Mouse (Mus musculus) heart, adult 2 months (tissue): ENCODE results near the gene Ppp2r2d.

Experiments
- CTCF ChIP-seq: fragments of 200-600 bp; IDR thresholded peaks from 2 replicates; pipeline ENCODE4 v1.8.1; 2022; ENCODE audit warnings: antibody characterized with exemption, mild to moderate bottlenecking, moderate library complexity
- EP300 ChIP-seq: fragments of 200-500 bp; IDR thresholded peaks from 2 replicates; pipeline ENCODE4 v1.6.1; 2011; ENCODE audit warnings: low read depth, low read length, control low read depth; ENCODE audit not compliant: insufficient read depth
- POLR2A ChIP-seq: fragments of 200-500 bp; IDR thresholded peaks from 2 replicates; pipeline ENCODE4 v1.6.1; 2011; ENCODE audit warnings: mild to moderate bottlenecking, low read depth, low read length, control low read depth; ENCODE audit not compliant: insufficient read depth

GRCm38 (mm10) chr7:138845544-138846391, at the start of gene Ppp2r2d, which contains the start of gene Mapk1ip1:
- TF ChIP-seq CTCF, result peak; percentile 89
- TF ChIP-seq EP300, result 0 out of 2 replicates have a peak, but pooled peaks have one; percentile 52
- TF ChIP-seq POLR2A, result peak; percentile 95
